Mouse (Mus musculus) heart, adult 2 months (tissue): ENCODE results near the gene Cda.

ENCODE experiments used
- CTCF ChIP-seq: fragments of 200-600 bp; IDR thresholded peaks from 2 replicates; pipeline ENCODE4 v1.8.1; 2022; ENCODE audit warnings: antibody characterized with exemption, mild to moderate bottlenecking, moderate library complexity
- EP300 ChIP-seq: fragments of 200-500 bp; IDR thresholded peaks from 2 replicates; pipeline ENCODE4 v1.6.1; 2011; ENCODE audit warnings: low read depth, low read length, control low read depth; ENCODE audit not compliant: insufficient read depth
- POLR2A ChIP-seq: fragments of 200-500 bp; IDR thresholded peaks from 2 replicates; pipeline ENCODE4 v1.6.1; 2011; ENCODE audit warnings: mild to moderate bottlenecking, low read depth, low read length, control low read depth; ENCODE audit not compliant: insufficient read depth

GRCm38 (mm10) chr4:138333135-138333534 is 34.7 kb downstream of the Cda start:
- no peak for TF ChIP-seq CTCF
- no peak for TF ChIP-seq POLR2A
- TF ChIP-seq EP300, result no peak
